Mouse (Mus musculus): ENCODE results near the gene S1pr2.

S1pr2 gene

GRCm38 (mm10) chr9:20972141-20972992, 4.2 kb downstream of the S1pr2 start:
- in situ Hi-C loops (cut with MboI; ENCODE audit: low sequenced_read_pairs), result no loop called here

DNA sequence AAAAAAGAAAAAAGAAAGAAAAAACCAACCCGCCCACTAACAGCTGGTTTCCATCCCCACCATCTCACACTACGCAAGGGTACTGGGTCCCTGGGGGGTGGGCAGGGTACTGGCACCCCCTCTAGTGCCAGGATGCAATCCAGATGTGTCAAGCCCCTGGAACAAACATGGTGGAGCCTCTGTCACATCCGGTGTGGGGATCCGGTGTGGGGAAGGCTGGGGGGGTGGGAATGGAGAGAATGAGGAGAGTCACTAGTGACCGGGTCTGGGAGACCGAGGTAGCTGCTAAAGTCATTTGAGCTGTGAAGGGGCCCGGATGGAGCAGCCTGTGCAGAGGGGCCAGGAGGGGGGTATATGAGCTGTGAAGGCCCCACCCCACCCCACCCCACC, 4.8 kb downstream of the S1pr2 start:
- in situ Hi-C loops (cut with MboI; ENCODE audit: low sequenced_read_pairs), result no loop called here

DNA sequence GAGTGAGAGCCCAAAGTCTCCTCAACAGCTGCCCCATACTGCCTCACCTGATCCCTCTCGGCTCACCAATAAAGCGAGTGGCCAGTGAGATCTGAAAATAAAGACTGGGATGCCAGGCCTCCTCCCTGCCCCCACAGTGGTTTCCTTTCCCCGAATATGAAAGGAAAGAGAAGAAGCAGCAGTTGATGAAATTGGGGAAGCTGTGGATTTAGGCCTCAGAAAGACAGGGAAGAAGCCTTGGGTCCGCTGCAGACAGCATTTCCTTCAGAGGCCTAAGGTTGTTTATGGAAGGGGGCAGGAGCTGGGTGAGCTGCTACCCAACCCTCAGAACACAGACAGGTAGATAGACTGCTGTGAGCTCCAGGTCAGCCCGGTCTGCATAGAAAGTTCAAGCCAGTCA, 9.8 kb downstream of the S1pr2 start:
- in situ Hi-C loops (cut with MboI; ENCODE audit: low sequenced_read_pairs), result no loop called here

DNA sequence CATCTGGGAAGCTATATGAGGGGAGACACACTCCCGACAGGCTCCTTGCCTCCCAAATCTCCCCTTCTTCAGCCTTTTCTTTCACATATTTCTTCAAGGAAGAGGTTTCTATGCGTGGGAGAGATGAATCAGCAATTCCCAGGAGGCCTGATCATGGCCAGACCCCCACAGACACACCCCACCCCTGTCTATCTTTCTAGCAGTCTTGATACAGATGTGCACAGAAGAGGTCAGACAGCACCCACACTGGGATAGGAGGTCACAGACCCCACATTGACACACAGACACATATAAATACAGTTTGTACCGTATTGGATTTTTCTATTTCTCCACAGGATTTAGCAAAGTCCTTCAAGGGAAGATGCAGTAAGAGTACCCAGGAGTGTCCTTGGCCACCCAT, 10.6 kb downstream of the S1pr2 start:
- in situ Hi-C loops (cut with MboI; ENCODE audit: low sequenced_read_pairs), result no loop called here

DNA sequence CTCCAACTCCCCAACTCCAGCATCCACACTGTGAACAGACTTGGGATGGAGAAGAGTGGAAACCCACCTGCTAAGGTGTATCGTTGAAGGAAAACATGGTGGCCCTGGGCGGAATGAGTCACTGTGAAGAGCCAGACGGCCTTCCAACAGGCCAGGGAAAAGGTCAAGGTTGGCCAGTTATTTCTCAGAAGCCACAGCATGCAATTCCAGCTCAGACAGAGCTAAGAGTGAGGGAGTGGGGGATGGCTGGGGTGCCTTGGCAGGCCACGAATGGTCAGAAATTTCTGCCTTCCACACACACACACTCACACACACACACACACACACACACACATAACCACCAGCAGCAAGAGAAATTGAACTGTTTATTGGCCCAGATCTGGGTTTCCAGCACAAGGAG, 11.0 kb downstream of the S1pr2 start:
- in situ Hi-C loops (cut with MboI; ENCODE audit: low sequenced_read_pairs), result no loop called here

- in situ Hi-C loops (cut with MboI; ENCODE audit: low sequenced_read_pairs), result no loop called here
Measured at GRCm38 (mm10) chr9:20961557-20961956, 15.0 kb downstream of the S1pr2 start.

- in situ Hi-C loops (cut with MboI; ENCODE audit: low sequenced_read_pairs), result no loop called here
Measured at GRCm38 (mm10) chr9:20959430-20959938, 17.1 kb downstream of the S1pr2 start, which contains the start of gene Dnmt1. Gene Dnmt1 (minus strand): TSS chr9:20959888.

DNA sequence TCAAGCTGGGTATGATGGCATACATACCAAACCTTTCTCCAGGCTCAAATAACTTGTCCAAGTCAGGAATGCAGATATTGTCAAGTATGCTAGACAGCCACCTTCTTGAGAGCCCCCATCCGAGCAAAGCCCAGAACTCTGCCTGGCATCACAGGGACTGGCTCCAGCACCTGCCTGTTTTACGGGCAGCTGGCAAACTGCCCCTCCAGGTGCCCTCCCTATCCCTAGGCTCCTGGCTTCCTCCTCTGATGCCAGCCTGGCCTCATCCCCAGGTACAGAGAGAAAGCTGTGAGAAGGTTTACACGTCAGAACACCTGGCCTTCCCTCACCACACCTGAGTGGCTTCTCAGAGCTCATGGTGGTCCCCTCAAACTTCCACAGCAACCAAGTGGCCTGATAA, 19.6 kb downstream of the S1pr2 start:
- in situ Hi-C loops (cut with MboI; ENCODE audit: low sequenced_read_pairs), result no loop called here

GRCm38 (mm10) chr9:20952520-20953227, 23.9 kb downstream of the S1pr2 start:
- in situ Hi-C loops (cut with MboI; ENCODE audit: low sequenced_read_pairs), result no loop called here

DNA sequence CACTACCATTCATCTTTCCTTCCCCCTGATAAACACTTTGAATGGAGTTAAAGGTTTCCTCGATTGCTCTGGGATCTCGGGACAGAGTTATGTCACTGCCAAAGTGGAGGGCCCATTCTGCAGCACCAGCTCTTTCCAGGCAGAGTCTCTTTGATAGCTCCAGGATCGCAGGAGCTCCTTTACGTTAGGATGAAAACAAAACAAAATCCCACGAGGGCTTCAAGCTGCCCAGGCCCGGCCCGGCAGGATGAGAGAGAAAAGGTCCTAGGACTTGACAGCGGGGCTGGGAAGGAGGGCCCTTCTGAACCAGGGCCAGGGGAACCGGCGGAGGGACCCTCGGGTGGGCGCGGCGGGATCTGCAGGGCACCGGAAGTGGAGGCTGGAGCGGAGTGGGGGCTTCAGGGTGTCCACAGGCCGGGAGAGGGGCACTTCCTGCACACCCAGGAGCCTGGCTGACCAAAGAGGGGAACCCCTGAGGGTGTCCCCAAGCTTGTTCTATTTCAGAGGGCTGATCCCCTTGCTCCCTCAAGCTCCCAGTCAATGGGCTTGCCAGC, 24.5 kb downstream of the S1pr2 start:
- in situ Hi-C loops (cut with MboI; ENCODE audit: low sequenced_read_pairs), result no loop called here

DNA sequence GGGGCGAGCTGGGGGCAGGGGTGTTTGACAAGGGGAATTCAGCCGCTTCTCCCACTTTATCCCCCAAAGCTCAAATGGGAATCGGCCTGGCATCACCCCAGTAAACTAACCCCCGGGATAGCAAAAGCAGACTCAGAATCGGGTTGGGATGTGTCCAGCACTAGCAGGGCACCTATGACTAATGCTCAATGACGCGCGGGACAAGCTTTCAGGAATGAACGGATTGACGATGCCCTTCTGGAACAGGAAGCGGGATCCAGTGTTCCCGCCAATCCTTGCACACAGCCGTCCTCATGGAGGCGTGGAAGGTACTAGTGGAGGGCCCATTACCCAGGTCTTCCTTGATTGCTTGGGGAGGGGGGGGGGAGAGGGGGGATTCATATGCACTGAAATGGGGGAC, 25.1 kb downstream of the S1pr2 start:
- in situ Hi-C loops (cut with MboI; ENCODE audit: low sequenced_read_pairs), result no loop called here

DNA sequence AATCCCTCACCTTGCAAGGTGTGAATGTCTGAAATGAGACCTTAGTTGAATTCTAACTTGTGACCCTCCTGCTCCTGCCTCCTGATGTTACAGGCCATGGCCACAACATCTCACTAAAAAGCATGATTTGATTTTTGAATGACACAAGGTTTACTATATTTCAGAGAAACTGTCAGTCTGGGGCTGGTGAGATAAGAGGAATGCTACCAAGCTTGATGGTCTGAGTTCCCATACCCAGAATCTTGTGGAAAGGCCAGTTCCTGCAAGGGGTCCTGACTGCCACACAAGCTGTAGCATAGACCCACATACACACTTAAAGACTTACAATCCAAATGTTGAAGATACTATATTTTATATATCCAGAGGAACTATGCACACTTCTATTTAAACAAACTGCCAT, 26.2 kb downstream of the S1pr2 start:
- in situ Hi-C loops (cut with MboI; ENCODE audit: low sequenced_read_pairs), result no loop called here

- in situ Hi-C loops (cut with MboI; ENCODE audit: low sequenced_read_pairs), result no loop called here
Measured at GRCm38 (mm10) chr9:20946066-20946880, 30.3 kb downstream of the S1pr2 start.

GRCm38 (mm10) chr9:20944697-20945370, 31.7 kb downstream of the S1pr2 start:
- in situ Hi-C loops (cut with MboI; ENCODE audit: low sequenced_read_pairs), result no loop called here

DNA sequence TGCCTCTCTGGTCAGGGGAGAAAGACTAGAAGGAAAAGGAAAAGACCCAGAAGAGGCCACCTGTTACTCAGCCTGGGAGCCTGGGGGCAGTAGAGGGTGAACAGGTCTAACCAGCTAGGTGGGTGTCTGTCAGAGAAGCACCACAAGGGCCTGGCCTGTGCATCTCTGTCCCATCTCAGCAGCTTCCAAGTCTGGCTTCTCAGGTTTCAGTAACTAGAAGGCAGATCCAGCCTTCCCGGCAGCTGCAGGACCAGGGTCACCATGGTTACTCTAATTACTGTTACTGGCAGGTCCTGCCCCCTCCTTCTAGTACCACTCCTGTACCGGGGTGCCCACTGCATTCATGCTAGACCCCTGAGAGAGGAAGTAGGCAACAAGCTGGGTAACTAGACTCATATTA, 32.7 kb downstream of the S1pr2 start:
- in situ Hi-C loops (cut with MboI; ENCODE audit: low sequenced_read_pairs), result no loop called here

DNA sequence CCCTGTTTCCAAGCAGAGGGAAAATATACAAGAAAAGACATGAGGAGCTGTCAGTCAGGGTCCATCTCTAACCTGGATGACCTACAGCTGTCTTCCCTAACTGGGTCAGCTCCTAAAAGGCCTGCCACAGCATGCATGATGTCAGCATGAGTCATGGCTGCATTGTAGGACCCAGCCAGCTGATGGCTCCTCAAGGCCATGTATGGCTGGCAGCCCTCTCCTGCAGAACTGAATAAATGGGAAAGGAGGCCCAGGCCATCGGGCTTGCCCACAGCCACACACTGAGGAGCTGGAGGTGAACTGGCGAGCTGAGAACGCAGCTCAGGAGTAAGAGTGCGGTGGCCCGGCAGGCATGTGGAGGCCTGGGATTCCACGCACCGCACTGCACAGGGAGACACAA, 33.2 kb downstream of the S1pr2 start:
- in situ Hi-C loops (cut with MboI; ENCODE audit: low sequenced_read_pairs), result no loop called here

DNA sequence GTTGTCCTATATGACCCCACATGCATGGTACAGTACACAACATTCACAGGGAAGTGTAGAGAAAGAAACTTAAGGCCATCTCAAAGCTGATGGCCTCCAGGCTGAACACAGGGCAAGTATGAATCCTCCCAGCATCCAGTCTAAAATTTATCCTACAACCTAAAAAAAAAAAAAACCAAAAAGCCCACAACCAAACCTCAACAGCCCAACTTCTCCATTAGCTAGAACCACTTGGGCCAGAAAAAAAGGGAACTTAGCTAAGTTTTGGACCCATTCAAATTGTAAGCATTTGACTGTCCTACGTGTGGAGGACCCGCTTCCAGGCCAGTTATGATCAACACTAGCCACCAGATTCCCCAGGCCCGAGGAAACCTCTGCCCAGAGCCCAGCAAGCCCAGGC, 53.3 kb downstream of the S1pr2 start:
- in situ Hi-C loops (cut with MboI; ENCODE audit: low sequenced_read_pairs), result no loop called here

- in situ Hi-C loops (cut with MboI; ENCODE audit: low sequenced_read_pairs), result no loop called here
Measured at GRCm38 (mm10) chr9:20916160-20916559, 60.4 kb downstream of the S1pr2 start.
